Mouse (Mus musculus) liver, embryonic 12.5 days (tissue): ENCODE data around the gene Smg9. TPM values are rescaled to one million over a fixed set of nuclear protein-coding genes. Genes with fewer than 3 reads are reported as not detected.

Source experiments
- ATAC-seq: fragments of 200-750 bp; cut with Nextera tagmentation; 2 replicates; pipeline ENCODE4 v1.8.0; 2017; ENCODE audit warnings: moderate number of reproducible peaks, mild to moderate bottlenecking, moderate library complexity
- H3K27ac ChIP-seq: fragments of 300-500 bp; sonication (generic); 2 replicates; pipeline ENCODE4 v1.5.1; 2016; ENCODE audit warnings: mild to moderate bottlenecking
- H3K27me3 ChIP-seq: fragments of 300-500 bp; sonication (generic); replicated peaks from 2 replicates; pipeline ENCODE4 v1.6.1; 2016; ENCODE audit warnings: mild to moderate bottlenecking, moderate library complexity
- H3K36me3 ChIP-seq: fragments of 300-500 bp; sonication (generic); 2 replicates; pipeline ENCODE4 v1.6.1; 2016; ENCODE audit warnings: mild to moderate bottlenecking, moderate library complexity
- H3K4me1 ChIP-seq: fragments of 300-500 bp; sonication (generic); 2 replicates; pipeline ENCODE4 v1.6.1; 2016
- H3K4me2 ChIP-seq: fragments of 300-500 bp; sonication (generic); 2 replicates; pipeline ENCODE4 v1.6.1; 2016; ENCODE audit warnings: mild to moderate bottlenecking, moderate library complexity
- H3K4me3 ChIP-seq: fragments of 300-500 bp; sonication (generic); 2 replicates; pipeline ENCODE4 v1.5.1; 2016; ENCODE audit warnings: mild to moderate bottlenecking, moderate library complexity
- H3K9ac ChIP-seq: fragments of 300-500 bp; sonication (generic); 2 replicates; pipeline ENCODE4 v1.6.1; 2016; ENCODE audit warnings: mild to moderate bottlenecking, moderate library complexity
- H3K9me3 ChIP-seq: fragments of 300-500 bp; sonication (generic); replicated peaks from 2 replicates; pipeline ENCODE4 v1.6.1; 2016; ENCODE audit warnings: mild to moderate bottlenecking, moderate library complexity
- WGBS: fragments of 180-500 bp; shearing (Covaris S2); methylation state at CpG from one replicate; pipeline ENCODE4 v1.1.7; 2016; ENCODE audit not compliant: insufficient replicate concordance; 5-methylcytosine and 5-hydroxymethylcytosine counted together
- polyA plus RNA-seq: library from polyadenylated mRNA; unstranded; fragments of >200 nt; fragmentation: Nextera tagmentation; extraction: Ambion mirVana; gene quantifications from 2 replicates; pipeline ENCODE4 v1.2.1, GENCODE M21; 2016

Smg9 gene
- polyA plus RNA-seq, 1 experiment from 2014 or later: 22.9 TPM

DNA sequence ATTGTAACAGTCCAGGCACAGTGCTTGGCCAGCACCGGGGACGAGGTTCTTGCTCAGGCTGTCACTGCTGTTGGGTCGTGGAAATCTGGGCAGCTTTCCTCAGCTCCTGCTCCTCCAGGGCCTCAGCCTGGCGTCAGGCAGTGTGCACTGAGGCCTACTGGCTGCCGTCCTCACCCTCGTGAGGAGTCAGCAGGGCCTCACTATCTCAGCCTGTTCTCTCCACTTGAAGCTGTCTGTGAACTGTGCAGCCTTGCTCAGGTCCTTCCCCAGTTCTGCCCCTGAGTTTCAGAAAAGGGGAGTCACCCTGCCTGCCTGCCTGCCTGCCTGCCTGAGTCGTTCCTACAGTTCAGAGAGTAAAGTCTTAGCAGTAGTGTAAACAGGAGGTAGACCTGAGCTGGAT, 15.8 kb downstream of the Smg9 start:
- H3K27ac ChIP-seq: no peak overlapping the region

DNA sequence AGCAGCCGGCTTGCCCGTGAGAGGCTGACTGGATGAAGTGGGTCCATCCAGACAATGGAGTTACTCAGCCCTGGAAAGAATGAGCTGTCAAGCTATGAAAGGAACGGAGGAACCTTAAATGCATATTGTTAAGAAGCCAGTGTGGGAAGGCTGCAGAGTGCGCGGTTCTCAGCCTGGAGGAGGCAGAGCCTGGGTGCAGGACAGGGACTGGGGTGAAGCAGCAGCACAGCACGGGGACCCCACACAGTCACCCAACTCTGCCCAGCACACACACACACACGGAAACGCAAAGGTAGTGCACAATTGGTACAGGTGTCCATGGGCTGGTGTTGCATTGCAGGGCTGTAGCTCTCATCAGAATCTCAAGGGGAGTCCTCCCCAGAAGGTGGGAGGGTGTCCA, 20.2 kb downstream of the Smg9 start:
- peaks cover 73% of the 10 kb centered on the region for H3K36me3 ChIP-seq
- H3K4me2 ChIP-seq: no peak overlapping the region
- 84% methylated on average over 8 of the region's 8 CpGs for WGBS
- peaks cover 5% of the 10 kb centered on the region; the same call in 1 of the 2 replicates for H3K4me1 ChIP-seq
- no peak for ATAC-seq
- H3K9ac ChIP-seq: no peak overlapping the region
- no peak overlapping the region for H3K4me3 ChIP-seq
- H3K27ac ChIP-seq: no peak overlapping the region
- H3K9me3 ChIP-seq: no peaks in the 10 kb centered on the region
- no peaks in the 10 kb centered on the region for H3K27me3 ChIP-seq

More for the DNA sequence above, 15.8 kb downstream of the Smg9 start:
- H3K4me3 ChIP-seq: no peak overlapping the region
- no peak overlapping the region for H3K9ac ChIP-seq
- H3K9me3 ChIP-seq: 0 out of 2 replicates have a peak, but pooled peaks cover 4% of the 10 kb centered on the region
- peaks cover 60% of the 10 kb centered on the region for H3K36me3 ChIP-seq
- 73% methylated on average over 7 of the region's 7 CpGs for WGBS
- H3K4me1 ChIP-seq: peaks cover 5% of the 10 kb centered on the region; the same call in 1 of the 2 replicates
- H3K4me2 ChIP-seq: no peak overlapping the region
- H3K27me3 ChIP-seq: no peaks in the 10 kb centered on the region
- ATAC-seq: no peak; the same call in none of the 2 replicates

DNA sequence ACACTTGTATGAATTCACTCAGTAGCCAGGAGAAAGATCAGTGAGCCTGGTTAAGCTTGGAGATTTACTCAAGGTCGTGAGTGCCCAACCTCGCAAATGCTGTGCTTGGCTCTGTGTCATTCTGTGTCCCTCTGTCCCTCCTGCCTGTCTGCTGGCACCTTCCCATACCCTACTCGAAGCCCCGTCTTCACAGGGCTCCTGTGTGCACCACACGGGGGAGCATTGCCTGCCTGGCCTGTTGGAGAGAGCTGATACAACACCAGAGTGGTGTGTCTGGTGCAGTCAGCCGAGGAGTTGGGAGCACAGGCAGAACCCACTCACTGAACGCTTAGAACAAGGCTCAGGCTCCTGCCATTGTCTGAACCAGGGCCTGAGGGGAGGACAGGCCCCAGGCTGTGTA, 22.2 kb downstream of the Smg9 start:
- no peak overlapping the region for H3K4me2 ChIP-seq
- no peak for ATAC-seq
- H3K27me3 ChIP-seq: no peaks in the 10 kb centered on the region
- no peaks in the 10 kb centered on the region for H3K9me3 ChIP-seq
- no peak overlapping the region for H3K27ac ChIP-seq
- H3K9ac ChIP-seq: no peak overlapping the region
- peaks cover 55% of the 10 kb centered on the region for H3K36me3 ChIP-seq
- H3K4me3 ChIP-seq: no peak overlapping the region
- 77% methylated on average over 7 of the region's 7 CpGs for WGBS
- peaks cover 11% of the 10 kb centered on the region; the same call in 1 of the 2 replicates for H3K4me1 ChIP-seq

DNA sequence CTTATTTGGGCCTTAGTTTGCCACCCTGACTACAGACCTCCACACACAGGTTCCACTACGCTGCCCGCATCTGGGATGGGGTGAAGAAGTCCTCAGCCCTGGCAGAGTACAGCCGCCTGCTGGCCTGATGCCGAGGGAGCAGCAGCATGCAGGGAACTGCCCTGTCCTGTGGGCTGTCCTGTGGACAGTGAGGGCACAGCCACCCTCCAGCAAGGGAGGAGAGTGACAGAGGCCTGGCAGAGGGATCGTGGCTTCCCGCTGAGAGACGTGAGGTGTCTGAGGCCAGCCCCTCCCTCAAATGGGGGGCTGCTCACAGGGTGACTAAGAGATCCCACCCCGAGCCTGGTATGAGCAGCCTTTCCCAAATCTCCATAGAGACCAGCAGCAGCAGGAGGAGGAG, 22.8 kb downstream of the Smg9 start:
- no peak overlapping the region for H3K27ac ChIP-seq
- no peak overlapping the region for H3K9ac ChIP-seq
- H3K9me3 ChIP-seq: no peaks in the 10 kb centered on the region
- H3K27me3 ChIP-seq: no peaks in the 10 kb centered on the region
- 80% methylated on average over 8 of the region's 8 CpGs for WGBS
- 0 out of 2 replicates have a peak, but pooled peaks have one; percentile 19 for ATAC-seq
- H3K4me1 ChIP-seq: peaks cover 11% of the 10 kb centered on the region; the same call in 1 of the 2 replicates
- peaks cover 49% of the 10 kb centered on the region for H3K36me3 ChIP-seq
- H3K4me3 ChIP-seq: no peak overlapping the region
- no peak overlapping the region for H3K4me2 ChIP-seq

DNA sequence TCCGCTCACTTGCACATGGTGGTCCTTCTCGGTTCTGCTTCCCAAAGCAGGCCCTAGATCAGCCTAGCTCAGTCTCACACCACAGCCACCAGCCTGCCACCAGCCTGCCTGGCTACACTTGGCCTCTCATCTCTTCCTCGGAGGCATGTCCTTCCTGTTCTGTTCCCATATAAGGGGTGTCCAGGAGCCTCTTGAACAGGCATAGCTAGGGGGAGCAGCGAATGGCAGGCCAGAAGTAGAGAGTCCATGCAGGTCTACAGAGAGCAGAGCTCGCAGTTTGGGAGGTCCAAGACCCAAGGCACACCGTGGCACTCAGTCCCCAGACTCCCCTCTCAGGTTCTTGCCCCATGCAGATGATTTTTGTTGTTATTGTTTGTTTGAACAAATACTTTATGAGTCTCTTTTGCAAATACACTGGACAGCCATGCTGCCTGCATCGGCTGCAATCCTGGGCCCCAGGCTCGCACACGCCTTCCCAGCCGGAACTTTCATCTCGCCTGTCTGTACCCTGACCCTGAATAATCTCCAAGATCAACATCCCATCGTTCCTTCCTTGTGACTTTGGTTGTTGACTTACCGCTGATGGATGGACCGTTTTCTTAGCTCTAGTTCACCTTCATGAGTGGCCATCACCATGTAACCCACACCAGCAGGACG, 23.8 kb downstream of the Smg9 start:
- ATAC-seq: 0 out of 2 replicates have a peak, but pooled peaks have one; percentile 3
- no peaks in the 10 kb centered on the region for H3K27me3 ChIP-seq
- H3K9ac ChIP-seq: no peak overlapping the region
- H3K4me1 ChIP-seq: peaks cover 11% of the 10 kb centered on the region; the same call in 1 of the 2 replicates
- no peak overlapping the region for H3K27ac ChIP-seq
- H3K4me2 ChIP-seq: no peak overlapping the region
- 76% methylated on average over 15 of the region's 15 CpGs for WGBS
- H3K36me3 ChIP-seq: peaks cover 44% of the 10 kb centered on the region
- H3K4me3 ChIP-seq: no peak overlapping the region
- no peaks in the 10 kb centered on the region for H3K9me3 ChIP-seq

DNA sequence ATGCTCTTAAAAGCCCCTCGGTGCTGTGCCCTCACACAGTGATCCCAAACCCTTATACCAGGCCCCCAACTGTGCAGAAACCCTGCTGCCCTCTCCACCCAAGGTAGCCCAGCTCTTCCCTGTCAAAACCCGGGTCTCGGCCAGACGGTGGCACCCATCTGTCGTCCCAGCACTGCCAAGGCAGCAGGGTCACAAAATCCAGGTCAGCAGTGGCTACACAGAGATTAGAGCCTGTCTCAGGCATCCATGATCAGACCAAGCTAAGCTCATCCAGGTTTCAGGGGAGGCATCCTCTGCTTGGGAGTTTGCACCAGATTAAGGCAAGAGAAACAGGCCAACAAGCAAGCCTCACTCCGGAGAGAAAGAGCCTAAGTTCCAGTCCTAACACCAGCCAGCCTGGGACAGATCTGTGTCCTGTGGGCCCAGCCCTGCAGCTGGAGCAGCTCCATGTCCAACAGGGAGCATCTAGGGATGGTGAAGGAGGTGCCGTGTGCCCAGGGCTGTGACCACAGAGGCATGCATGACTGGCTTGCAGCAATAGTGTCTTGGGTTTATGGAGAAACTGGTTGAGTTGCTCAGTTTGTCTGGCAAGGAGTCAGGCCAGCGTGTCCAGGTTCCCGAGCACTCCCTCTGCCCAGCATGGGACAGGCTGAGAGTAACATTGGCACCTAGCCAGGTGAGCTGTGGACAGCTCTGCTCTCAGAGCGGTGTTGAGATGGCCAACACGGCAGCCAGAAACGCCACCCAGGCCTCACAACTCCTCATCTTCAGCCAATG, 24.7 kb downstream of the Smg9 start:
- no peak overlapping the region for H3K4me2 ChIP-seq
- H3K4me1 ChIP-seq: peaks cover 11% of the 10 kb centered on the region; the same call in 1 of the 2 replicates
- ATAC-seq: no peak
- no peak overlapping the region for H3K9ac ChIP-seq
- peaks cover 42% of the 10 kb centered on the region for H3K36me3 ChIP-seq
- H3K4me3 ChIP-seq: no peak overlapping the region
- H3K27me3 ChIP-seq: no peaks in the 10 kb centered on the region
- WGBS: 82% methylated on average over 12 of the region's 12 CpGs
- no peaks in the 10 kb centered on the region for H3K9me3 ChIP-seq
- H3K27ac ChIP-seq: no peak overlapping the region

DNA sequence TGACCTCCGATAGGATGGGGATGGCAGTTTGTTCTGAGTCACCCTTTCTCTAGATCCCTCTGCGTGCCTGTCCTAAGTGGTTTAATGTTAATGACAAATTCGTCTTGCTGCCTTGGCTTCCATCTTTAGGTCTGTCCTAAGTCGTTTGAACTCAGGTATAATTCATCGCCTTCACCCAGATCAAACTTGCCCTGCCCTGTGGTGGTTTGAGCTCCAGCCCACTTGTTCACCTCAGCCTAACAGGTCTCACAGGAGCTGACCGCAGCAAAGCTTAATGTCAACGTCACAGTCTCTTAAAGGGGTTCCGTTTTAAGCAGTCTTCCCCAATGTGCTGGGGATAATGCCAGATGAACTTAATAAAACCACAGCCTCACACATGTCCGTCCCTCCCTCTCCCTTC, 26.5 kb downstream of the Smg9 start:
- Histone ChIP-seq H3K27ac (no peak overlapping the region), H3K36me3 (peaks cover 25% of the 10 kb centered on the region), H3K4me1 (peaks cover 11% of the 10 kb centered on the region; the same call in 1 of the 2 replicates), H3K4me3 (no peak overlapping the region), H3K9ac (no peak overlapping the region), H3K4me2 (no peak overlapping the region), H3K27me3 (0 out of 2 replicates have a peak, but pooled peaks cover 11% of the 10 kb centered on the region), H3K9me3 (no peaks in the 10 kb centered on the region)
- WGBS: 69% methylated on average over 9 of the region's 9 CpGs
- no peak for ATAC-seq

DNA sequence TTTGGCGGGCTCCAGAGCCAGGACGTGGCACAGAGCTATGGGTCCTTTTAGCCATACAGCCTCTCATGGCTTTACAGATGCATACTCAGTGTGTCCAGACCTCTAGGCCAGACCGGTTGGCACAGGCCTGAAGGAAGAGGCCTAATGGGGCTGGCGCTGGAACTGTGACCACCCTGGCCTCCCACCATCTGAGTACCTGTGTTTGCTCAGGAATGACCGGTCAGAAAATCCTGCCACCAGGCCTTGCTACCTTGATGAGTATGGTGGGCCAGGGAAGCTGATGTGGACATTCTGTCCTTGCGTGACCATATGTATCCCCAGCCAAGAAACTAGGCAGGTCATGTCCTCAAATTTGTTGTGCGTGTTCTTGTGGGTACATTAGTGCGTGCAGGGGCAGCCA, 27.7 kb downstream of the Smg9 start:
- Histone ChIP-seq H3K4me2 (no peak overlapping the region), H3K4me1 (peaks cover 11% of the 10 kb centered on the region; the same call in 1 of the 2 replicates), H3K36me3 (peaks cover 12% of the 10 kb centered on the region), H3K4me3 (no peak overlapping the region), H3K27ac (no peak overlapping the region), H3K9ac (no peak overlapping the region), H3K9me3 (no peaks in the 10 kb centered on the region), H3K27me3 (peaks cover 24% of the 10 kb centered on the region)
- WGBS: 87% methylated on average over 8 of the region's 8 CpGs
- no peak for ATAC-seq

DNA sequence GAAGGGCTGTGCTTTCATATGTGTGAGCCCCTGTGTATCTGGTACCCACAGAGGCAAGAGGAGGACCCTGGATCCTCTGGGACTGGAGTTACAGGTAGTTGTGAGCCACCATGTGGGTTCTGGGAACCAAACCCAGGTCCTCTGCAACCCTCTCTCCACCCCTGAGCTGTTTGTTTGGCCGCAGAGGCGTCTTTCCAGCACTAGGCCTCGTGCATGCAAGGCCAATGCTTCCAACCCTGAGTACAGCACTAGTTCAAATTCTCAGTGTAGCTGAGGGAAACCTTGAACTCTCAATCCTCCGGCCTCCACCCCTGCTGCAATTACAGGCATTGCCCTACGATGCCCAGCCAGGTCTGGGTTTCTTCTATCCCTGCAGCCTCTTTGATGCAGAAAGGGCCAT, 29.3 kb downstream of the Smg9 start:
- Histone ChIP-seq H3K4me1 (peaks cover 11% of the 10 kb centered on the region; the same call in 1 of the 2 replicates), H3K9ac (no peak overlapping the region), H3K4me2 (no peak overlapping the region), H3K27me3 (peaks cover 39% of the 10 kb centered on the region), H3K4me3 (no peak overlapping the region), H3K9me3 (no peaks in the 10 kb centered on the region), H3K27ac (no peak overlapping the region), H3K36me3 (no peaks in the 10 kb centered on the region)
- WGBS: 74% methylated on average over 5 of the region's 5 CpGs
- ATAC-seq: no peak

DNA sequence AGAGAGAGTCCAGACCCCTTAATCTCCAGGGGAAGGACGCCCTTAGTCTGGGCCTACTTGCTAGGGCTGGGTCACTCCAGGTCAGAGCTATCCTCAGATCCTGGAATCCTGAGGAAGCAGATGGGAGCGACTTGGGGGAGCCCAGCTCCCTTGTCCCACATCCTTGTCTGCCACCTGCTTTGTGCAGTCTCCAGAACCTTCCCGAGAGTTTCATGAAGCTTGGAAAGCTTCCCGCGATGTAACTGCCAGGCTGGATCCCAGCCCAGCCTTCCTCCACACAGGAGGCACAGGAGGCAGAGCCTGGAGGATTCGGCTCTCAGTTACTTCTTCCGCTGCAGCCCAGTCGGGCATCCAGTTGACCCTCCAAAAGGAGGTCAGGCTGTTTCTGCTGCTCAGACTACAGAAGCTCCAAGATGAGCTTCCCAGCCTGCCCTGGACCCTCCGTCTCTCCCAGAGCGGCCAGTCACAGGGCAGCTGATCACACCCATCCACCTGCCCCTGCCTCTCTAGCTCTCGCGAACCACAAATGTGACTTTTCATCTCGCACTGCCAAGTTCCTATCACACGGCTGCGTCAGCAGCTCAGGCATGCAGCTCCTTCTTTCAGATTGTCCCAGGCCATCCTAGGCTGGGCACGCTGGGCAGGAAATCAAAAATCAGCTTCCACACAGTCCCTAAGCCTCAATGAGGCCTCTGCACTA, 30.1 kb downstream of the Smg9 start:
- Histone ChIP-seq H3K4me3 (no peak overlapping the region), H3K27me3 (peaks cover 46% of the 10 kb centered on the region), H3K9me3 (no peaks in the 10 kb centered on the region), H3K9ac (no peak overlapping the region), H3K36me3 (no peaks in the 10 kb centered on the region), H3K4me2 (no peak overlapping the region), H3K4me1 (peaks cover 11% of the 10 kb centered on the region; the same call in 1 of the 2 replicates), H3K27ac (no peak overlapping the region)
- WGBS: 70% methylated on average over 16 of the region's 16 CpGs
- no peak for ATAC-seq

DNA sequence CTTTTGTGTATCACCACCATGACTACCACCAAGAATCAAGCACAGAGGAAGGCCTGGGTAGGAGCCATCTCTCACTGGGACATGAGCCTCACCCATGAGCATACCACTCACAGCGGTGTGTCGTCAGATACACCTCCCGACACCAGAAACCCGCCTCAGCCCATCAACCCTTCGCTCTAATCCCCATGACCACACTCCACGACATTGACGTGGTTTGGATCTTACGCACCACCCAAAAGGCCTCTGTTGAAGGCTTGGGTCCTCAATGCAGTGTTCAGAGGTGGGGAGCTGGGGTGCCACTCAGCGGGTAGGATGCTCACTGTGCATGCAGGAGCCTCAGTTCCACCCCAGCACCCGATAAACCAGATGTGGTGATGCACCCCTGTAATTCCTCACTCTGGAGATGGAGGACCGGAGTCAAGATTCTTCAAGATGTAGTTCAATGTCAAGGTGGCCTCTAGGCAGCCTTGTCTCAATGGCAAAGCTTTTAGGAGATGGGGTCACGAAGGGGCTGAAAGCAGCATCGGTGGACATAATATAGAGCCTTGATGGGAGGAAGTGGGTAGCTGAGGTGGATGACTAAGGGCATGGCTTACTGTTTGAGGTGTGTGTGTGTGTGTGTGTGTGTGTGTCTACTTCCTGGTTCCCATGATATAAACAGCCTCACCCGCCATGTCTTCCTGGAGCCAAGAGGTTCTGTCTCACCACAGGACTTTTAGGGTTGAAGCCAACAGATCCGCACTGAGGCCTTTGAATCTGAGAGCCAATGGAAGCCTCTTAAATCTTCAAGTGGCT, 31.3 kb downstream of the Smg9 start:
- ATAC-seq: no peak
- Histone ChIP-seq H3K27ac (no peak overlapping the region), H3K27me3 (peaks cover 46% of the 10 kb centered on the region), H3K36me3 (no peaks in the 10 kb centered on the region), H3K4me1 (0 out of 2 replicates have a peak, but pooled peaks cover 2% of the 10 kb centered on the region), H3K9ac (no peak overlapping the region), H3K4me3 (no peak overlapping the region), H3K9me3 (no peaks in the 10 kb centered on the region), H3K4me2 (no peak overlapping the region)
- 72% methylated on average over 15 of the region's 15 CpGs for WGBS
